Mouse (Mus musculus): ENCODE data around the gene Acot8. TPM values are rescaled to one million over a fixed set of nuclear protein-coding genes. Genes with fewer than 3 reads are reported as not detected.
"Not testable (repeated sequence)": the region's sequence is repeated elsewhere in the genome, so short reads cannot be mapped to it uniquely, and the experiment has no call there.

The Acot8 gene
- polyA plus RNA-seq, 1 experiment from 2014 or later, result 9.7 TPM

DNA sequence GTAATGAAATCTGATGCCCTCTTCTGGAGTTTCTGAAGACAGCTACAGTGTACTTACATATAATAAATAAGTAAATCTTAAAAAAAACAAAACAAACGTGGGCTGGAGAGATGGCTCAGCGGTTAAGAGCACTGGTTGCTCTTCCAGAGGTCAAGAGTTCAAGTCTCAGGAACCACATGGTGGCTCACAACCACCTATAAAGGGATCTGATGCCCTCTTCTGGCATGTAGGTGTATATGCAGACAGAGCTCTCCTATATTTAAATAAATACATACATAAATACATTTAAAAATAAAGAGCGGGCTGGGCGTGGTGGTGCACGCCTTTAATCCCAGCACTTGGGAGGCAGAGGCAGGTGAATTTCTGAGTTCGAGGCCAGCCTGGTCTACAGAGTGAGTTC lies 6.1 kb downstream of the Acot8 start:
- Histone ChIP-seq H3K79me2 (ENCODE audit: inconsistent target) (peaks cover 34% of the 10 kb centered on the region), H3K36me3 (ENCODE audit: inconsistent target) (peaks cover 46% of the 10 kb centered on the region)
- H3K4me3 ChIP-seq (ENCODE audit: inconsistent target); H3K27ac ChIP-seq: not testable (repeated sequence)
- 72% methylated on average over 5 of the region's 6 CpGs for WGBS (ENCODE audit: missing documents)

- H3K4me3 ChIP-seq (ENCODE audit: inconsistent target), result no peak overlapping the region
- no peak overlapping the region for H3K27ac ChIP-seq
- H3K79me2 ChIP-seq (ENCODE audit: inconsistent target), result peaks cover 7% of the 10 kb centered on the region
- H3K36me3 ChIP-seq (ENCODE audit: inconsistent target), result peaks cover 54% of the 10 kb centered on the region
- WGBS (ENCODE audit: missing documents), result 95% methylated on average over 4 of the region's 4 CpGs
These were observed 8.8 kb downstream of the Acot8 start for GRCm38 (mm10) chr2:164795868-164796267.

DNA sequence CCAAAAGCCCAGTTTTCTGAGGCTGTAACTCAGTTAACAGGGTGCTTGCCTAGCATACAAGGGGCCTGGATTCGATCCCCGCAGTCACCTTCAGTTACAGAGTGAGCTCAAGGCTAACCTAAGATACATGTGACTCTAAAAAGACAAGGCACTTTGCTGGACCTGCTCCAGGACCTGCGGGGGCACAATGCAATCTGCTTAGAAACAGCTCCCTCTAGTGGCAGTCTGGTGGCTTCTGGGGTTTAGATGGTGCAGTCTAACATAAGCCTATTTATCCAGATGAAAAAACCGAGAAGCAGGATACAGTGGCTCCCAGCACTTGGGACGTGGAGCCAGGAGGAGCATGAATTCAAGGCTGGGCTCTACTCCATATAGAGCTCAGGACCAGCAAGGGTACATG lies 10.4 kb downstream of the Acot8 start:
- Histone ChIP-seq H3K36me3 (ENCODE audit: inconsistent target) (peaks cover 50% of the 10 kb centered on the region), H3K4me3 (ENCODE audit: inconsistent target) (no peak overlapping the region), H3K27ac (no peak overlapping the region), H3K79me2 (ENCODE audit: inconsistent target) (no peaks in the 10 kb centered on the region)
- 30% methylated on average over 5 of the region's 5 CpGs for WGBS (ENCODE audit: missing documents)

DNA sequence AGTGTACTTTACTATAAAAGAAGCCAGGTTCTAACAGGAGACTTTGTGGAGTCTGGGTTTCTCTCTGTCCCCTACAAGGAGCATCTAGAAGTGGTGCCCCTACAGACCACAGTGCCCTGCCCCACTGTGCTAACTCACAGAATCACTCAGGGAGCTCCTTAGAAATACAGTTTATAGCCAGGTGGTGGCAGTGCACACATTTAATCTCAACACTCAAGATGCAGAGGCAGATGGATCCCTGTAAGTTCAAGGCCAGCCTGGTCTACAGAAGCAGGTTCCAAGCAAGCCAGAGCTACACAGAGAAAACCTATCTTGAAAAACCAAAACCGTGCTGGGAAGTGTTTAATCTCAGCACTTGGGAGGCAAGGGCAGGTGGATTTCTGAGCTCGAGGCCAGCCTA lies 10.9 kb downstream of the Acot8 start:
- no peak overlapping the region for H3K27ac ChIP-seq
- peaks cover 50% of the 10 kb centered on the region for H3K36me3 ChIP-seq (ENCODE audit: inconsistent target)
- H3K79me2 ChIP-seq (ENCODE audit: inconsistent target), result no peaks in the 10 kb centered on the region
- WGBS (ENCODE audit: missing documents), result 75% methylated on average over 1 of the region's 2 CpGs
- no peak overlapping the region for H3K4me3 ChIP-seq (ENCODE audit: inconsistent target)

- Histone ChIP-seq H3K79me2 (ENCODE audit: inconsistent target) (no peaks in the 10 kb centered on the region), H3K27ac (no peak overlapping the region), H3K4me3 (ENCODE audit: inconsistent target) (no peak overlapping the region), H3K36me3 (ENCODE audit: inconsistent target) (peaks cover 54% of the 10 kb centered on the region)
- WGBS (ENCODE audit: missing documents), result 93% methylated on average over 3 of the region's 3 CpGs
These were observed 11.4 kb downstream of the Acot8 start for GRCm38 (mm10) chr2:164793236-164793635.

DNA sequence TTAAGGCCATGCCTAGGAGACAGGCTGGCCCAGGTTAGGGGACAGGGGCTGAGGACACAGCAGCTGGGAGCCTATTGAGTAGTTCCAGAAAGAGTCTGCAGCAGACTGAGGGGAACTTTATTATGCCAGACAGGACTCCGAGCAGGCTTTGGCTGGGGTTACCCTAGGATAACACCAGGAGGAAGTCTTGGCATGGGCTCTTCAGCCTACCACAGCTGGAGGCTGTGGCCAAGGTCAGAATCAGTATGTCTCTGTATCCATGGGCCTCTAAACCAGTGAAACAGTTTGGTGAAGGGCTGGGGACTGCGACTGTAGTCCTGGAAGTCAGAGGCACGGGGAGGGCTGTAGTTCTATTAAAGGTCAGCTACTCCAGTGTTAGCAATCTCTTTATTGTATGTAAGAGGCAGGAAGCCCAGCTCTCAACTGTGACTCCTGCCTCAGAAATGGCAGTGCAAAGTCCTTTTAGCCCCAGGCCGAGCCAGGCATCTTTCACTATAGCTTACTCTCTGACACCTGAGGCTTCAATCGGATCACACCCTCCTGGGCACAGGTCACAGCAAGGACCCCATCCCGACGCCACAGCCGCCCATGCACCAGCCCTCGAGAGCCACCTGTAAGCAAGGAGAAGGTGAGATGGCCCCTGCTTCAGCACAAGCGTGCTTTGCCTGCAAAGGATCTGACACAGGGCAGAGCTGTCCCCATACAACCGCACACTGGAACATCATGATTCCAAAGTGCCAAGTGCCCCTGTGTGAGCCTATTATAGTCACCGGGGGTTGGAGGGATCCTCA lies 12.1 kb downstream of the Acot8 start:
- no peak overlapping the region for H3K27ac ChIP-seq
- peaks cover 52% of the 10 kb centered on the region for H3K36me3 ChIP-seq (ENCODE audit: inconsistent target)
- no peaks in the 10 kb centered on the region for H3K79me2 ChIP-seq (ENCODE audit: inconsistent target)
- H3K4me3 ChIP-seq (ENCODE audit: inconsistent target), result no peak overlapping the region
- WGBS (ENCODE audit: missing documents), result 95% methylated on average over 12 of the region's 12 CpGs

DNA sequence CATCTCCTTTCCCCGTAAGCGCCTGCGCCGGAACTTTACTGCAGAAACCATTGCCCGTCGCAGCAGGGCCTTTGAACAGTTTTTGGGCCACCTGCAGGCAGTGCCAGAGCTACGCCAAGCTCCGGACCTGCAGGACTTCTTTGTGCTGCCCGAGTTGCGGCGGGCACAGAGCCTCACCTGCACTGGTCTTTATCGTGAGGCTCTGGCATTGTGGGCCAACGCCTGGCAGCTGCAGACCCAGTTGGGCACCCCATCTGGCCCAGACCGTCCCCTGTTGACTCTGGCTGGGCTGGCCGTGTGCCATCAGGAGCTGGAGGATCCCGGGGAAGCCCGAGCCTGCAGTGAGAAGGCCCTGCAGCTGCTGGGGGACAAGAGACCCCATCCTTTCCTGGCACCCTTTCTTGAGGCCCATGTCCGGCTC lies 12.8 kb downstream of the Acot8 start:
- H3K27ac ChIP-seq, result no peak overlapping the region
- 92% methylated on average over 18 of the region's 18 CpGs for WGBS (ENCODE audit: missing documents)
- no peak overlapping the region for H3K4me3 ChIP-seq (ENCODE audit: inconsistent target)
- peaks cover 49% of the 10 kb centered on the region for H3K36me3 ChIP-seq (ENCODE audit: inconsistent target)
- no peaks in the 10 kb centered on the region for H3K79me2 ChIP-seq (ENCODE audit: inconsistent target)

- Histone ChIP-seq H3K79me2 (ENCODE audit: inconsistent target) (no peaks in the 10 kb centered on the region), H3K36me3 (ENCODE audit: inconsistent target) (peaks cover 35% of the 10 kb centered on the region), H3K4me3 (ENCODE audit: inconsistent target) (no peak overlapping the region), H3K27ac (no peak overlapping the region)
- WGBS (ENCODE audit: missing documents), result 94% methylated on average over 4 of the region's 4 CpGs
These were observed 14.2 kb downstream of the Acot8 start for GRCm38 (mm10) chr2:164790451-164790850.

DNA sequence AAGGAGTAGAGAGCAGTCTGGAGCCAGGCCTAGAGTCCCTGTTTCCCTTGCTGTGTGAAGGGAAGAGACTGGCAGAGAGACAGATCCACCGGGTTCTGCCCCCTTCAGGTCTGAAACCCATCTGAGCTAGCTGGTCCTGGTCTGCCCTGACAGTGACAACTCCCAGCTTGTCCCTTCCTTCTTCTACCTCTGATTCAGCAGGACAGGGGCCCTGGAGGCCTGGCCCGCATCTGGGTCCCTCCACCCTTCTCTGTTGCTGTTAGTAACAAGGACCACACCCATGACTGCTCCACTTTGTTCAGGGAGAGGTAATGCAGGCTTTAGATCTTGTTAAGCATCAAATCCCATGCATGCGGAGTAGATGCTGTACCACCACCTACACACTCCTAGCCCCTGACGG lies 16.3 kb downstream of the Acot8 start:
- Histone ChIP-seq H3K27ac (no peak overlapping the region), H3K36me3 (ENCODE audit: inconsistent target) (peaks cover 25% of the 10 kb centered on the region), H3K79me2 (ENCODE audit: inconsistent target) (no peaks in the 10 kb centered on the region), H3K4me3 (ENCODE audit: inconsistent target) (no peak overlapping the region)
- WGBS (ENCODE audit: missing documents), result 95% methylated on average over 4 of the region's 4 CpGs

GRCm38 (mm10) chr2:164787779-164788178 lies 16.9 kb downstream of the Acot8 start:
- Histone ChIP-seq H3K36me3 (ENCODE audit: inconsistent target) (peaks cover 23% of the 10 kb centered on the region), H3K79me2 (ENCODE audit: inconsistent target) (no peaks in the 10 kb centered on the region), H3K27ac (no peak overlapping the region), H3K4me3 (ENCODE audit: inconsistent target) (no peak overlapping the region)
- 94% methylated on average over 10 of the region's 10 CpGs for WGBS (ENCODE audit: missing documents)

DNA sequence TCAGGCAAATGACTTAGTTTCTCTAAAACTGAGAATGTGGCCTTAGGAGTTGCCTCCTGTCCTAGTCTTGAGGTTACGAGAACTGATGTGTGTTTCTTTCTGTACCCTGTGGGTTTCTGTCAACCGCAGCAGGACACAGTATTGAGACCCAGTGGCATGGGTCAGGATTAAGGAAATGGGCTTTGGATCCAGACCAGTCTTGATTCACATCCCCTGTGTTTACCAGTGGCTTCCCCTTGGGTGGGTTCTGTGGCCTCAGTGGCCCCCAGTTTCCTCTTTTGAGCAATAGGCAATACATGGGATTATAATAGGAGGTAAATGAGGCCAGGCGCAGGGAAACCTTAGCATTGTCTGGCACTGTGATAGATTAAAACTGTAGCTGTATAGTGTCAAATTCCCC lies 17.6 kb downstream of the Acot8 start:
- H3K36me3 ChIP-seq (ENCODE audit: inconsistent target), result peaks cover 15% of the 10 kb centered on the region
- no peaks in the 10 kb centered on the region for H3K79me2 ChIP-seq (ENCODE audit: inconsistent target)
- H3K4me3 ChIP-seq (ENCODE audit: inconsistent target), result no peak overlapping the region
- WGBS (ENCODE audit: missing documents), result 58% methylated on average over 3 of the region's 3 CpGs
- no peak overlapping the region for H3K27ac ChIP-seq

GRCm38 (mm10) chr2:164786388-164786885 lies 18.2 kb downstream of the Acot8 start:
- 20% methylated on average over 14 of the region's 15 CpGs for WGBS (ENCODE audit: missing documents)
- H3K36me3 ChIP-seq (ENCODE audit: inconsistent target), result peaks cover 15% of the 10 kb centered on the region
- peak overlapping the region; percentile 30 for H3K4me3 ChIP-seq (ENCODE audit: inconsistent target)
- H3K27ac ChIP-seq, result no peak overlapping the region
- no peaks in the 10 kb centered on the region for H3K79me2 ChIP-seq (ENCODE audit: inconsistent target)

GRCm38 (mm10) chr2:164785481-164786387 lies 18.9 kb downstream of the Acot8 start, which contains the start of gene Snx21:
Gene Snx21, plus strand, starts transcription at chr2:164785823.
- no peaks in the 10 kb centered on the region for H3K79me2 ChIP-seq (ENCODE audit: inconsistent target)
- WGBS (ENCODE audit: missing documents), result under 1% methylated on average over 89 of the region's 89 CpGs
- H3K36me3 ChIP-seq (ENCODE audit: inconsistent target), result peaks cover 11% of the 10 kb centered on the region
- H3K4me3 ChIP-seq (ENCODE audit: inconsistent target), result peak within 1 kb of the TSS; percentile 40
- peak within 1 kb of the TSS; percentile 32 for H3K27ac ChIP-seq

DNA sequence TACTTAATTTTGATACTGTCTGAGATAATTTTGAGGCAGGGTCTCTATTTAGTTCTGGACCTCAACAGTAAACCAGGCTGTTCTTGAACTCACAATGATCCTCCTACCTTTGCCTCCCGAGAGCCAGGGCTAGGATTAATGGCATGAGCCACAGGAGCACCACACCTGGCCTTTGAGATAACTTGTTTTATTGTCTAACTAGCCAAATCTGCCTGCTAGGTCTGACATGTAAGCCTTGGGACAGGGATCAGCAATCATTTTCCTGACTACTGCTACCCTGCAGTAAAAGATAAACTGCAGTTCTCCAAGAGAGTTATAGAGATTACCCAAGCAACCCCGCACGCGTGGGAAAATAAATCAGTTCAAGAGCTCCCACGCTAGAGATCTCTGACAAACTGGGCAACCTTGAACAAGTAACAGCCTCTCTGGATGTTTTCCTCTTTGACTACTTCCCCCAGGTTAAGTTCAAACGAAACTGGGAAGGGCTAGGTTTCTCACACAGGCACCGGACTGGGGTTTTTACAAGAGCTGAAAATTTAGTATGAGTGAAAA lies 19.7 kb downstream of the Acot8 start:
- H3K36me3 ChIP-seq (ENCODE audit: inconsistent target), result peaks cover 9% of the 10 kb centered on the region
- H3K79me2 ChIP-seq (ENCODE audit: inconsistent target), result no peaks in the 10 kb centered on the region
- H3K27ac ChIP-seq, result peak overlapping the region; percentile 32
- WGBS (ENCODE audit: missing documents), result 12% methylated on average over 7 of the region's 7 CpGs
- H3K4me3 ChIP-seq (ENCODE audit: inconsistent target), result peak overlapping the region; percentile 40
